Comparison of ENCODE assay signal across 8 mouse cellular contexts in genomic region chr10:122553124-122553822, GRCm38 (mm10).
A peak's percentile ranks its signal among the peaks of the same experiment; 100 is the strongest.
DNase-seq lines count a peak whose midpoint lies in the region; ATAC-seq and TF ChIP-seq lines count a peak whose summit lies in the region.

No protein-coding gene starts in this region.

- no peak for TF ChIP-seq EP300 in heart, postnatal 0 days (IDR thresholded peaks at IDR 0.05; ENCODE audit: low read depth)

- H3K4me1 ChIP-seq in heart, postnatal 0 days (ENCODE audit: control insufficient read depth, insufficient read depth), result no peaks in the 10 kb centered on the region

- TF ChIP-seq CTCF in heart, postnatal 0 days (IDR thresholded peaks at IDR 0.05; ENCODE audit: low read depth), result peak; percentile 82

- H3K4me2 ChIP-seq in heart, postnatal 0 days (ENCODE audit: low read depth, low read length), result no peak overlapping the region

- no peak overlapping the region for H3K4me3 ChIP-seq in heart, postnatal 0 days (ENCODE audit: low read depth, low read length)

- H3K9ac ChIP-seq in heart, postnatal 0 days (replicated peaks; ENCODE audit: low read depth, low read length), result no peak overlapping the region

- H3K27ac ChIP-seq in heart, postnatal 0 days (ENCODE audit: low read depth), result no peak overlapping the region

- no peaks in the 10 kb centered on the region for H3K36me3 ChIP-seq in heart, postnatal 0 days (replicated peaks; ENCODE audit: control insufficient read depth, insufficient read depth, low read length)

- 50% methylated on average over 2 of the region's 2 CpGs for WGBS in heart, postnatal 0 days

- no peaks in the 10 kb centered on the region for H3K27me3 ChIP-seq in heart, postnatal 0 days (ENCODE audit: control insufficient read depth, insufficient read depth, low read length)

- no peaks in the 10 kb centered on the region for H3K9me3 ChIP-seq in heart, postnatal 0 days (replicated peaks; ENCODE audit: control insufficient read depth, low read length)

- ATAC-seq in heart, postnatal 0 days (ENCODE audit: insufficient read depth, low read depth), result peak; percentile 20; the same call in 1 of the 2 replicates

- DNase-seq in CD4-positive helper T cell, adult 2 months (ENCODE audit: low read depth, low spot score), result peak; percentile 68
- DNase-seq in Muller cell, postnatal 12 days (ENCODE audit: inconsistent ontology term), result peak; percentile 58
- DNase-seq in cerebellum, postnatal 25 days, result peak; percentile 56 to 76
- peak; percentile 63 for DNase-seq in heart, postnatal 0 days (ENCODE audit: low spot score)
- peak; percentile 71 for DNase-seq in kidney, postnatal 10 days
- peak; percentile 43 for DNase-seq in lung, postnatal 10 days
- DNase-seq in retina, postnatal 1 day, result peak; percentile 85
- no peak for DNase-seq in spleen, postnatal 14 days (ENCODE audit: low spot score in 2 of 2)

Comparison
In these comparisons a context has a peak if more than half of its experiments do, and no peak if none do; other contexts are left out.
1. DNase-seq: peak in CD4-positive helper T cell, adult 2 months (single experiment), Muller cell, postnatal 12 days (single experiment), cerebellum, postnatal 25 days (2 of 2), heart, postnatal 0 days (single experiment), kidney, postnatal 10 days (single experiment), lung, postnatal 10 days (single experiment) and retina, postnatal 1 day (single experiment); none in spleen, postnatal 14 days (0 of 2).